In genomic region chr5:148372005-148372917, GRCm38 (mm10) we compare ENCODE assay signal across 17 mouse cellular contexts. TPM values are rescaled to one million over a fixed set of nuclear protein-coding genes. Genes with fewer than 3 reads are reported as not detected.
DNase-seq lines count a peak whose midpoint lies in the region; ATAC-seq and TF ChIP-seq lines count a peak whose summit lies in the region.
"Had no signal": no experiment of that assay in that cellular context is flagged by ENCODE, and none has a peak within 500 bp of the region (broad histone marks: within the 10 kb centered on the region; RNA-seq: fewer than 3 reads in every experiment).

No protein-coding gene starts in this region.

- 0 out of 2 replicates have a peak, but pooled peaks cover 9% of the 10 kb centered on the region for H3K36me3 ChIP-seq in heart, embryonic 14.5 days (ENCODE audit: control insufficient read depth, insufficient read depth, low read length)
- H3K36me3 ChIP-seq in testis, adult 2 months (ENCODE audit: control insufficient read depth, insufficient read depth, low read length) = no peaks in the 10 kb centered on the region
- no peaks in the 10 kb centered on the region for H3K36me3 ChIP-seq in forebrain, embryonic 11.5 days (ENCODE audit: control insufficient read depth, insufficient read depth, low read length)
- H3K36me3 ChIP-seq: embryonic facial prominence, embryonic 12.5 days; hindbrain, embryonic 15.5 days; midbrain, embryonic 13.5 days had no signal

- H3K27ac ChIP-seq in heart, embryonic 14.5 days (replicated peaks in 1 of 2; ENCODE audit: control insufficient read depth in 1 of 2, insufficient read depth in 1 of 2, low read depth in 2 of 2, low read length in 2 of 2) = peak overlapping the region; percentile 2 to 15; a peak in 1 of 4 replicates
- 0 out of 2 replicates have a peak overlapping the region, but pooled peaks have one; percentile 5 for H3K27ac ChIP-seq in testis, adult 2 months (ENCODE audit: control insufficient read depth, insufficient read depth, low read depth, low read length)
- H3K27ac ChIP-seq in forebrain, embryonic 11.5 days (ENCODE audit: low read depth, low read length) = no peak overlapping the region
- H3K27ac ChIP-seq: embryonic facial prominence, embryonic 12.5 days; hindbrain, embryonic 15.5 days; limb, embryonic 13.5 days; midbrain, embryonic 13.5 days had no signal

- H3K4me1 ChIP-seq in heart, embryonic 14.5 days (ENCODE audit: control insufficient read depth in 2 of 2, insufficient read depth in 2 of 2, low read length in 2 of 2) = peaks cover 8% of the 10 kb centered on the region in 2 experiments; a peak in 3 of 4 replicates
- peaks cover 8% of the 10 kb centered on the region for H3K4me1 ChIP-seq in testis, adult 2 months (ENCODE audit: control insufficient read depth, insufficient read depth, low read length)
- no peaks in the 10 kb centered on the region for H3K4me1 ChIP-seq in forebrain, embryonic 11.5 days (replicated peaks; ENCODE audit: control insufficient read depth, insufficient read depth, low read length)
- H3K4me1 ChIP-seq: embryonic facial prominence, embryonic 12.5 days; hindbrain, embryonic 15.5 days; midbrain, embryonic 13.5 days had no signal

- H3K27me3 ChIP-seq in heart, embryonic 14.5 days (ENCODE audit: control insufficient read depth, insufficient read depth, low read length) = no peaks in the 10 kb centered on the region
- H3K27me3 ChIP-seq in testis, adult 2 months (ENCODE audit: control insufficient read depth, insufficient read depth, low read length) = no peaks in the 10 kb centered on the region
- H3K27me3 ChIP-seq in forebrain, embryonic 11.5 days (ENCODE audit: control insufficient read depth, insufficient read depth, low read length) = no peaks in the 10 kb centered on the region
- H3K27me3 ChIP-seq: CH12.LX; embryonic facial prominence, embryonic 12.5 days; hindbrain, embryonic 15.5 days; limb, embryonic 13.5 days; midbrain, embryonic 13.5 days had no signal

- DNase-seq in heart, adult 18-20 months = no peak
- no peak for DNase-seq in testis, postnatal 10 days (ENCODE audit: low spot score)
- DNase-seq in forebrain, embryonic 11.5 days (ENCODE audit: low spot score) = no peak
- DNase-seq in T-cell, adult 2 months (ENCODE audit: low spot score) = no peak
- DNase-seq: cerebellum, adult 2 months; heart, postnatal 10 days; kidney, adult 18-20 months; liver, postnatal 0 days; right cerebral cortex, postnatal 14 days had no signal

- H3K4me2 ChIP-seq in heart, embryonic 14.5 days (ENCODE audit: low read length) = no peak overlapping the region
- no peak overlapping the region for H3K4me2 ChIP-seq in forebrain, embryonic 11.5 days (ENCODE audit: low read depth, low read length, severe bottlenecking)
- H3K4me2 ChIP-seq: embryonic facial prominence, embryonic 12.5 days; hindbrain, embryonic 15.5 days; limb, embryonic 13.5 days; midbrain, embryonic 13.5 days had no signal

- ATAC-seq in heart, embryonic 14.5 days (ENCODE audit: insufficient number of reproducible peaks, insufficient read depth, low FRiP score, low read depth) = no peak
- peak; percentile 28 for ATAC-seq in activated CD4-positive, CD25-positive, alpha-beta regulatory T cell, adult 4 months
- no peak for ATAC-seq in forebrain, embryonic 11.5 days (replicated peaks; ENCODE audit: low FRiP score)
- ATAC-seq: liver, postnatal 0 days; midbrain, embryonic 13.5 days had no signal

- no peak for TF ChIP-seq POLR2A in testis, adult 2 months (IDR thresholded peaks at IDR 0.05; ENCODE audit: control insufficient read depth, low read depth, low read length)

- 65% methylated on average over 12 of the region's 12 CpGs for WGBS in heart, embryonic 14.5 days
- 91% methylated on average over 12 of the region's 12 CpGs for WGBS in forebrain, embryonic 11.5 days

- peaks cover 12% of the 10 kb centered on the region for H3K9me3 ChIP-seq in heart, embryonic 14.5 days (ENCODE audit: control insufficient read depth, low read length)
- H3K9me3 ChIP-seq in forebrain, embryonic 11.5 days (ENCODE audit: control insufficient read depth, low read length) = no peaks in the 10 kb centered on the region
- H3K9me3 ChIP-seq: hindbrain, embryonic 15.5 days; midbrain, embryonic 13.5 days had no signal

- H3K4me3 ChIP-seq in heart, embryonic 14.5 days (ENCODE audit: control insufficient read depth in 1 of 2, insufficient read depth in 1 of 2, low read depth in 1 of 2, low read length in 2 of 2) = no peak overlapping the region
- H3K4me3 ChIP-seq in testis, adult 2 months (ENCODE audit: control insufficient read depth, low read depth, low read length) = no peak overlapping the region
- H3K4me3 ChIP-seq in forebrain, embryonic 11.5 days (ENCODE audit: low read depth, low read length) = no peak overlapping the region
- H3K4me3 ChIP-seq: embryonic facial prominence, embryonic 12.5 days; hindbrain, embryonic 15.5 days; limb, embryonic 13.5 days; midbrain, embryonic 13.5 days had no signal

- no peak for TF ChIP-seq CTCF in testis, adult 2 months (IDR thresholded peaks at IDR 0.05; ENCODE audit: control insufficient read depth, insufficient read depth, insufficient replicate concordance, low read depth, low read length)

- no peak overlapping the region for H3K9ac ChIP-seq in heart, embryonic 14.5 days (ENCODE audit: low read length)
- no peak overlapping the region for H3K9ac ChIP-seq in forebrain, embryonic 11.5 days (ENCODE audit: low read length)
- H3K9ac ChIP-seq: embryonic facial prominence, embryonic 12.5 days; hindbrain, embryonic 15.5 days; limb, embryonic 13.5 days; liver, postnatal 0 days; midbrain, embryonic 13.5 days had no signal

RNA-seq across cellular contexts. Expression of gene Slc7a1, which starts 27.4 kb away (rescaled TPM):
- 22.5 and 23.0 TPM in 2 replicates for polyA plus RNA-seq in heart, embryonic 14.5 days (2014; fragmentation: Nextera tagmentation; extraction: Ambion mirVana)
- total RNA-seq in heart, adult 18-20 months (2021) = 10 to 100 TPM; 11.8 to 13.5 TPM
- polyA plus RNA-seq in testis, adult 2 months (2012; rRNA removed) = 8.9 and 10.5 TPM in 2 replicates
- polyA plus RNA-seq in activated CD4-positive, CD25-positive, alpha-beta regulatory T cell, adult 4 months (2017; shearing (Covaris generic)) = 10 to 100 TPM; 11.9 to 13.0 TPM
- polyA plus RNA-seq in forebrain, embryonic 11.5 days (2014; fragmentation: Nextera tagmentation; extraction: Ambion mirVana) = 28.1 and 32.9 TPM in 2 replicates
